Mouse (Mus musculus) MEL (cell line): ENCODE results near the gene 2410004B18Rik. TPM values are rescaled to one million over a fixed set of nuclear protein-coding genes. Genes with fewer than 3 reads are reported as not detected.
A peak's percentile ranks its signal among the peaks of the same experiment; 100 is the strongest.

Experiments used
- DNase-seq: peaks from one replicate; pipeline ENCODE4 v3.0.0; 2011; ENCODE audit warnings: low read depth, low spot score
- H3K27ac ChIP-seq: 2 replicates; pipeline ENCODE4 v1.5.1; 2012; ENCODE audit warnings: low read depth, mild to moderate bottlenecking, control low read depth, low read length, moderate library complexity; ENCODE audit not compliant: control insufficient read depth
- H3K27me3 ChIP-seq, 2 experiments: fragments of 150-350 bp in 1 of 2; sonication (generic) in 1 of 2; 2 replicates each; pipeline ENCODE4 v1.6.1; 2012; ENCODE audit warnings: low read length in 2 of 2, mild to moderate bottlenecking in 2 of 2, improper control_type of control experiment in 1 of 2, moderate library complexity in 1 of 2; ENCODE audit not compliant: insufficient read depth in 2 of 2, control insufficient read depth in 1 of 2
- H3K36me3 ChIP-seq, 2 experiments: 2 replicates each; pipeline ENCODE4 v1.6.1; 2012 to 2014; ENCODE audit warnings: low read length in 2 of 2, improper control_type of control experiment in 1 of 2, inconsistent platforms in 1 of 2, mild to moderate bottlenecking in 1 of 2; ENCODE audit not compliant: insufficient read depth in 2 of 2, control insufficient read depth in 1 of 2
- H3K4me1 ChIP-seq, 2 experiments: fragments of 150-350 bp in 1 of 2; sonication (generic) in 1 of 2; 2 replicates each; pipeline ENCODE4 v1.6.1; 2012; ENCODE audit warnings: low read length in 2 of 2, improper control_type of control experiment in 1 of 2, mild to moderate bottlenecking in 1 of 2; ENCODE audit not compliant: insufficient read depth in 2 of 2, control insufficient read depth in 1 of 2
- H3K4me3 ChIP-seq, 2 experiments: fragments of 150-350 bp in 1 of 2; sonication (generic) in 1 of 2; 2 replicates each; pipeline ENCODE4 v1.5.1; 2012; ENCODE audit warnings: low read depth in 2 of 2, low read length in 2 of 2, mild to moderate bottlenecking in 2 of 2, moderate library complexity in 2 of 2, control low read depth in 1 of 2, improper control_type of control experiment in 1 of 2; ENCODE audit not compliant: control insufficient read depth in 1 of 2, insufficient read depth in 1 of 2
- H3K79me2 ChIP-seq: 2 replicates; pipeline ENCODE4 v1.6.1; 2012; ENCODE audit warnings: mild to moderate bottlenecking, low read length, moderate library complexity; ENCODE audit not compliant: control insufficient read depth, poor library complexity, insufficient read depth
- H3K9ac ChIP-seq: 2 replicates; pipeline ENCODE4 v1.6.1; 2012; ENCODE audit warnings: low read depth, mild to moderate bottlenecking, control low read depth, low read length, moderate library complexity; ENCODE audit not compliant: control insufficient read depth, poor library complexity, severe bottlenecking
- H3K9me3 ChIP-seq: fragments of 150-350 bp; sonication (generic); replicated peaks from 2 replicates; pipeline ENCODE4 v1.6.1; 2012; ENCODE audit warnings: mild to moderate bottlenecking, low read length, improper control_type of control experiment, moderate library complexity; ENCODE audit not compliant: insufficient read depth
- CHD1 ChIP-seq: IDR thresholded peaks from 2 replicates; pipeline ENCODE4 v1.6.1; 2012; ENCODE audit warnings: low read depth, mild to moderate bottlenecking, inconsistent platforms, low read length, improper control_type of control experiment
- CTCF ChIP-seq, 3 experiments: IDR thresholded peaks in 2 of 3; conservative IDR thresholded peaks in 1 of 3; 2 replicates each; pipeline ENCODE4 v1.5.1; 2011 to 2012; ENCODE audit warnings: low read length in 3 of 3, low read depth in 2 of 3, mild to moderate bottlenecking in 2 of 3, improper control_type of control experiment in 1 of 3, inconsistent platforms in 1 of 3, mixed read lengths in 1 of 3, moderate library complexity in 1 of 3; ENCODE audit not compliant: control insufficient read depth in 1 of 3, insufficient read depth in 1 of 3, poor library complexity in 1 of 3, severe bottlenecking in 1 of 3
- E2F4 ChIP-seq: IDR thresholded peaks from 2 replicates; pipeline ENCODE4 v1.6.1; 2011; ENCODE audit warnings: low read depth, low read length, improper control_type of control experiment, borderline replicate concordance
- EP300 ChIP-seq, 2 experiments: IDR thresholded peaks; 2 replicates each; pipeline ENCODE4 v1.6.1; 2011; ENCODE audit warnings: improper control_type of control experiment in 2 of 2, low read length in 2 of 2, low read depth in 1 of 2, mild to moderate bottlenecking in 1 of 2
- HCFC1 ChIP-seq: IDR thresholded peaks from 2 replicates; pipeline ENCODE4 v1.6.1; 2012; ENCODE audit warnings: low read depth, mild to moderate bottlenecking, inconsistent platforms, low read length, improper control_type of control experiment, moderate library complexity
- JUND ChIP-seq: IDR thresholded peaks from 2 replicates; pipeline ENCODE4 v1.6.1; 2011; ENCODE audit warnings: low read depth, mild to moderate bottlenecking, improper control_type of control experiment, low read length
- MAZ ChIP-seq: IDR thresholded peaks from 2 replicates; pipeline ENCODE4 v1.6.1; 2012; ENCODE audit warnings: low read depth, mild to moderate bottlenecking, inconsistent platforms, low read length, improper control_type of control experiment
- MEF2A ChIP-seq: IDR thresholded peaks from 2 replicates; pipeline ENCODE4 v1.6.1; 2014; ENCODE audit warnings: low read depth, mild to moderate bottlenecking, inconsistent platforms, low read length, improper control_type of control experiment; ENCODE audit not compliant: poor library complexity, insufficient replicate concordance, severe bottlenecking; ENCODE audit errors: extremely low read depth
- MYB ChIP-seq: IDR thresholded peaks from 2 replicates; pipeline ENCODE4 v1.6.1; 2011; ENCODE audit warnings: mild to moderate bottlenecking, low read depth, low read length, improper control_type of control experiment
- NELFE ChIP-seq: IDR thresholded peaks from 2 replicates; pipeline ENCODE4 v1.6.1; 2011; ENCODE audit warnings: low read depth, low read length, improper control_type of control experiment
- POLR2A ChIP-seq, 2 experiments: IDR thresholded peaks; 2 replicates each; pipeline ENCODE4 v1.6.1; 2011 to 2012; ENCODE audit warnings: low read length in 2 of 2, mild to moderate bottlenecking in 2 of 2, control low read depth in 1 of 2, improper control_type of control experiment in 1 of 2, low read depth in 1 of 2, moderate library complexity in 1 of 2; ENCODE audit not compliant: control insufficient read depth in 1 of 2, insufficient read depth in 1 of 2, poor library complexity in 1 of 2
- POLR2AphosphoS2 ChIP-seq: IDR thresholded peaks from 2 replicates; pipeline ENCODE4 v1.6.1; 2011; ENCODE audit warnings: low read length, improper control_type of control experiment
- POLR2AphosphoS5 ChIP-seq: IDR thresholded peaks from 2 replicates; pipeline ENCODE4 v1.6.1; 2012; ENCODE audit warnings: low read depth, borderline replicate concordance, mild to moderate bottlenecking, inconsistent platforms, low read length, moderate library complexity, mixed read lengths
- SIN3A ChIP-seq: IDR thresholded peaks from 2 replicates; pipeline ENCODE4 v1.6.1; 2012; ENCODE audit warnings: low read length, improper control_type of control experiment, inconsistent platforms
- SMC3 ChIP-seq: IDR thresholded peaks from 2 replicates; pipeline ENCODE4 v1.6.1; 2011; ENCODE audit warnings: low read depth, low read length, improper control_type of control experiment
- TBP ChIP-seq: IDR thresholded peaks from 2 replicates; pipeline ENCODE4 v1.8.0; 2011; ENCODE audit warnings: low read depth, low read length, improper control_type of control experiment
- UBTF ChIP-seq: IDR thresholded peaks from 2 replicates; pipeline ENCODE4 v1.6.1; 2012; ENCODE audit warnings: low read depth, mild to moderate bottlenecking, inconsistent platforms, low read length, improper control_type of control experiment, moderate library complexity, borderline replicate concordance; ENCODE audit not compliant: insufficient read depth
- USF1 ChIP-seq: IDR thresholded peaks from 2 replicates; pipeline ENCODE4 v1.6.1; 2014; ENCODE audit warnings: low read depth, mild to moderate bottlenecking, inconsistent platforms, low read length, improper control_type of control experiment, moderate library complexity
- ZC3H11A ChIP-seq: IDR thresholded peaks from 2 replicates; pipeline ENCODE4 v1.6.1; 2012; ENCODE audit warnings: low read depth, mild to moderate bottlenecking, inconsistent platforms, low read length, improper control_type of control experiment
- ZKSCAN1 ChIP-seq: IDR thresholded peaks from 2 replicates; pipeline ENCODE4 v1.6.1; 2012; ENCODE audit warnings: low read depth, mild to moderate bottlenecking, inconsistent platforms, low read length, improper control_type of control experiment, moderate library complexity
- polyA plus RNA-seq, 2 experiments: library from polyadenylated mRNA; stranded (reverse) in 1 of 2; unstranded in 1 of 2; fragments of >175 nt in 1 of 2; fragments of >200 nt in 1 of 2; gene quantifications; 2 replicates each; pipeline versions ENCODE4 v1.2.1 to v1.2.4; 2012; ENCODE audit warnings: low replicate concordance in 2 of 2, low read depth in 1 of 2; ENCODE audit not compliant: insufficient read length in 2 of 2, insufficient read depth in 1 of 2, missing spikeins in 1 of 2
- total RNA-seq: library from RNA; depleted of rRNA; stranded (reverse); fragments of 300-350 nt; gene quantifications from 2 replicates; pipeline ENCODE4 v1.2.3, GENCODE M21; 2012

2410004B18Rik gene
- total and polyA plus RNA-seq, 3 experiments = 32.3 to 42.3 TPM; not detected in 1

- no peak for DNase-seq
- Histone ChIP-seq H3K9ac (peak within 1 kb of the TSS; percentile 64), H3K79me2 (peaks cover 21% of the 10 kb centered on the region), H3K27me3 (no peaks in the 10 kb centered on the region), H3K36me3 (peaks cover 0 to 19% of the 10 kb centered on the region in 2 experiments; a peak in 2 of 4 replicates), H3K4me3 (peak within 1 kb of the TSS; percentile 67 to 68), H3K4me1 (peaks cover 0 to 6% of the 10 kb centered on the region in 2 experiments; a peak in 2 of 4 replicates), H3K27ac (peak within 1 kb of the TSS; percentile 74), H3K9me3 (no peaks in the 10 kb centered on the region)
- TF ChIP-seq POLR2AphosphoS2 (no peak), HCFC1 (no peak), CTCF (IDR thresholded peaks at IDR 0.05 in 2 of 3, conservative IDR thresholded peaks at IDR 0.05 in 1 of 3; ENCODE audit: control insufficient read depth in 1 of 3, insufficient read depth in 1 of 3, low read depth in 2 of 3, low read length in 3 of 3, poor library complexity in 1 of 3, severe bottlenecking in 1 of 3) (no peak), TBP (no peak), MAZ (no peak), ZKSCAN1 (no peak)
Measured at GRCm38 (mm10) chr3:145922019-145922854, 15.6 kb upstream of the 2410004B18Rik start, which contains the start of gene Bcl10. Gene Bcl10, plus strand, starts transcription at chr3:145922804.

GRCm38 (mm10) chr3:145922971-145923370 is 14.8 kb upstream of the 2410004B18Rik start:
- Histone ChIP-seq H3K27ac (no peak overlapping the region), H3K79me2 (peaks cover 26% of the 10 kb centered on the region), H3K4me3 (peak overlapping the region in 1 of 2 experiments; percentile 68; a peak in 1 of 4 replicates), H3K9ac (no peak overlapping the region), H3K27me3 (no peaks in the 10 kb centered on the region), H3K9me3 (no peaks in the 10 kb centered on the region), H3K36me3 (peaks cover 0 to 19% of the 10 kb centered on the region in 2 experiments; a peak in 2 of 4 replicates), H3K4me1 (peaks cover 0 to 6% of the 10 kb centered on the region in 2 experiments; a peak in 2 of 4 replicates)
- DNase-seq = no peak
- TF ChIP-seq EP300 (IDR thresholded peaks at IDR 0.05; ENCODE audit: low read depth in 1 of 2, low read length in 2 of 2) (peak in 1 of 2 experiments; percentile 12; a peak in 1 of 4 replicates), MAZ (no peak), CHD1 (no peak), ZC3H11A (no peak), NELFE (no peak)

GRCm38 (mm10) chr3:145923874-145924577 is 13.8 kb upstream of the 2410004B18Rik start:
- peaks cover 0 to 19% of the 10 kb centered on the region in 2 experiments; a peak in 3 of 4 replicates for H3K36me3 ChIP-seq
- H3K27ac ChIP-seq = peak overlapping the region; percentile 74
- peak overlapping the region; percentile 91 to 98 for H3K4me3 ChIP-seq
- peak; percentile 99 for DNase-seq
- peak overlapping the region; percentile 96 for H3K9ac ChIP-seq
- H3K27me3 ChIP-seq = no peaks in the 10 kb centered on the region
- peaks cover 0 to 6% of the 10 kb centered on the region in 2 experiments; a peak in 2 of 4 replicates for H3K4me1 ChIP-seq
- peaks cover 29% of the 10 kb centered on the region for H3K79me2 ChIP-seq
- H3K9me3 ChIP-seq = no peaks in the 10 kb centered on the region
- TF ChIP-seq MAZ (peak; percentile 15; the same call in 1 of the 2 replicates), UBTF (no peak; the same call in 1 of the 2 replicates), MEF2A (no peak), CHD1 (no peak), E2F4 (no peak), POLR2A (IDR thresholded peaks at IDR 0.05; ENCODE audit: control insufficient read depth in 1 of 2, insufficient read depth in 1 of 2, low read depth in 1 of 2, low read length in 2 of 2, poor library complexity in 1 of 2) (peak; percentile 20 to 77; a peak in 3 of 4 replicates), CTCF (IDR thresholded peaks at IDR 0.05 in 2 of 3, conservative IDR thresholded peaks at IDR 0.05 in 1 of 3; ENCODE audit: control insufficient read depth in 1 of 3, insufficient read depth in 1 of 3, low read depth in 2 of 3, low read length in 3 of 3, poor library complexity in 1 of 3, severe bottlenecking in 1 of 3) (no peak), HCFC1 (peak; percentile 80), JUND (no peak), SIN3A (peak; percentile 59; the same call in 1 of the 2 replicates), EP300 (IDR thresholded peaks at IDR 0.05; ENCODE audit: low read depth in 1 of 2, low read length in 2 of 2) (0 out of 4 replicates have a peak, but pooled peaks of 1 of the 2 experiments have one; percentile 5), SMC3 (no peak), POLR2AphosphoS5 (no peak), MYB (no peak), USF1 (no peak)
